Mouse (Mus musculus) E14TG2a.4 (cell line): ENCODE measurements at regions not wholly inside any gene's neighbourhood (a gene's known extent, or its start where the extent isn't known, plus 50 kb on each side); places are given as distances from the start of the nearest gene placed in this dataset.

ENCODE experiments used
- CTCF ChIP-seq: conservative IDR thresholded peaks from 2 replicates; pipeline ENCODE4 v1.5.1; 2014; ENCODE audit warnings: low read length
- POU5F1 ChIP-seq: IDR thresholded peaks from 2 replicates; pipeline ENCODE4 v1.6.1; 2014; ENCODE audit warnings: low read length, borderline replicate concordance

- no peak for TF ChIP-seq CTCF
- TF ChIP-seq POU5F1, result no peak
These were observed 59.1 kb upstream of the Satb1 start for GRCm38 (mm10) chr17:51892159-51892558.
